Mouse (Mus musculus) Patski (cell line): ENCODE measurements around the gene Slc22a3. TPM values are rescaled to one million over a fixed set of nuclear protein-coding genes. Genes with fewer than 3 reads are reported as not detected.
A peak's percentile ranks its signal among the peaks of the same experiment; 100 is the strongest.

Experiments
- ATAC-seq: fragments of 100-300 bp; one replicate; pipeline ENCODE4 v1.8.0; 2021
- CTCF ChIA-PET: fragments of 350-600 bp; sonication (Branson Sonifier 250); formaldehyde crosslinking; loops from one replicate; lab custom pipeline; 2022; ENCODE audit warnings: inconsistent platforms; lab: Charles Lee
- POLR2A ChIA-PET: fragments of 350-600 bp; sonication (Branson Sonifier 250); formaldehyde crosslinking; loops from one replicate; lab custom pipeline; 2022; ENCODE audit warnings: antibody characterized with exemption, inconsistent platforms; lab: Charles Lee
- DNase-seq: peaks from one replicate; pipeline ENCODE4 v3.0.0-alpha.2; 2011; ENCODE audit warnings: low read depth, low spot score
- H3K27me3 ChIP-seq: fragments of 371-371 bp; one replicate; pipeline ENCODE4 v1.5.1; 2021
- CTCF ChIP-seq: fragments of 100-300 bp; IDR thresholded peaks from one replicate; pipeline ENCODE4 v1.5.1; 2021
- in situ Hi-C: fragments of 300-500 bp; cut with MboI; formaldehyde crosslinking; loops from 3 replicates; pipeline ENCODE4 v1.11.1; 2018; ENCODE audit warnings: low pct_unique_long_range_greater_than_20kb, mixed read lengths
- polyA plus RNA-seq: library from polyadenylated mRNA; unstranded; gene quantifications from one replicate; pipeline ENCODE4 v1.2.3, GENCODE M21; 2021

Slc22a3 gene
- polyA plus RNA-seq, 1 experiment from 2014 or later = not detected

DNA sequence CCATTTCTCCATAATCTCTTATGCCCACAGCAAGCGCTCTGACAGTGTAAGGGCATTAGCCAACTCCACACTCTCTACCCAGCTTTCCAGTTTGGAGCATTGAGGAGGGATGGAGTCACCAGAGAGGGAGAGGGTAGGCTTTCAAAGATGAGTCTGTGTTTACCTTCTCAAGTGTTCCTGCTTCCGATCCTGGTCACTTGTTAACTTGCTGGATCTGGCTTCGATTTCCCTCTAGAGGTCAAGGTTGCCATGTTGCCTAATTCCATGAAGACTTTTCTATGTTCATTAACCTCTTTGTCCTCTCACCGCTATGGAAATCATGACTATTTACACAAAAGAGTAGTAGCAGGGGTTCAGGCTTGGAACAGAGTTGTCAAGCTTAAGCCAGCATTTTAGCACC is 127.2 kb downstream of the Slc22a3 start:
- no peak for TF ChIP-seq CTCF
- DNase-seq = no peak
- ATAC-seq = no peak
- H3K27me3 ChIP-seq = peaks cover 6% of the 10 kb centered on the region
- ChIA-PET POLR2A (no interaction called here), CTCF (no interaction called here)
- in situ Hi-C loops = no loop called here

- ATAC-seq (no peak), DNase-seq (no peak)
- no peak for TF ChIP-seq CTCF
- POLR2A ChIA-PET = no interaction called here
- peaks cover 6% of the 10 kb centered on the region for H3K27me3 ChIP-seq
- CTCF ChIA-PET = interaction anchor here (1.3 kb wide), 1 partner anchor 16 kb away, joined by 4 read pairs; no protein-coding TSS in a partner anchor
- in situ Hi-C loops = no loop called here
These were observed 129.4 kb downstream of the Slc22a3 start, which contains the start of gene Plg for GRCm38 (mm10) chr17:12377981-12378705. Gene Plg, plus strand, starts transcription at chr17:12378608.

- no peak for DNase-seq
- POLR2A ChIA-PET = no interaction called here
These were observed 133.8 kb downstream of the Slc22a3 start for GRCm38 (mm10) chr17:12373601-12374144.

GRCm38 (mm10) chr17:12372021-12372420 is 135.5 kb downstream of the Slc22a3 start:
- H3K27me3 ChIP-seq = no peaks in the 10 kb centered on the region
- DNase-seq (peak; percentile 19), ATAC-seq (peak; percentile 55)
- in situ Hi-C loops = no loop called here
- ChIA-PET POLR2A (interaction anchor here (1.2 to 2.6 kb wide), 2 partner anchors 53 to 106 kb away, joined by 4 to 9 read pairs; partner anchors contain the start of gene Map3k4), CTCF (interaction anchor here (0.7 to 6.9 kb wide), 22 partner anchors 8 to 323 kb away, joined by 3 to 55 read pairs (median 3); partner anchors contain the start of genes Agpat4 and Map3k4)
- TF ChIP-seq CTCF = peak; percentile 94

More at GRCm38 (mm10) chr17:12373601-12374144, 133.8 kb downstream of the Slc22a3 start:
- in situ Hi-C loops = no loop called here
- no peak for TF ChIP-seq CTCF
- ATAC-seq = no peak
- CTCF ChIA-PET = interaction anchor here (0.9 to 1.0 kb wide), 2 partner anchors 188 to 337 kb away, joined by 3 to 4 read pairs; no protein-coding TSS in a partner anchor
- no peaks in the 10 kb centered on the region for H3K27me3 ChIP-seq

DNA sequence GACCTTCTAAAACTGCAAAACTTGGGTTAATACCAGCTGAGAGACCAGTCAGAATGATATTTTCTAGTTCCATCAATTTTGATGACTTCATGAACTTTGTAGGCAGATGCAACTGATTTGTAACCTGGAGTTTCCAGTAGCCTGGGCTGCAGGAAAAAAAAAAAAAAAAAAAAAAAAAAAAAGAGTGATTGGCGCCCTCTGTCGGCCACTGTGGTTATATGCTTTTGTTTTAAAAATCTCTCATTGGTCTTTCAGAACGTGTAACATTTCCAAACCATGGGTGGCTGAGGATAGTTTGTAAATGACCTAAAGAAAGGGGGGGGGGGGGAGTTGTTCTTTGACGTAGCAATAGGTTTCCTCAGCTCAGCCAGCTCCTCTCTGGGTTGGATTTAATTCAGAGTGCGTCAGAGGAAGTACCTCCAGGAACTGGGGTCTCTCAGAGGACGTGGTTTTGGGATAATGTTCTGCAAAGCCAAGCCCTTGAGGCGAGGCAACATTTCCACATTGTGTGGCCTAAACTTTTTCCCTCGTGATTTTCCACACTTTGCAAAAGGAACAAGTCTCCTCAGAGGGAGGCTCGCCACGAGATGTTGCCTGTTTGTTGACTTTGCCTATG is 136.1 kb downstream of the Slc22a3 start:
- ATAC-seq = no peak
- no peak for TF ChIP-seq CTCF
- DNase-seq = peak; percentile 33
- POLR2A ChIA-PET = interaction anchor here (1.2 to 2.6 kb wide), 2 partner anchors 53 to 106 kb away, joined by 4 to 9 read pairs; partner anchors contain the start of gene Map3k4
- no peaks in the 10 kb centered on the region for H3K27me3 ChIP-seq
- CTCF ChIA-PET = interaction anchor here (0.7 to 6.9 kb wide), 25 partner anchors 8 to 332 kb away, joined by 3 to 55 read pairs (median 3); partner anchors contain the start of genes Agpat4 and Map3k4
- in situ Hi-C loops = no loop called here

GRCm38 (mm10) chr17:12370289-12370688 is 137.2 kb downstream of the Slc22a3 start:
- no peaks in the 10 kb centered on the region for H3K27me3 ChIP-seq
- no peak for TF ChIP-seq CTCF
- in situ Hi-C loops = no loop called here
- DNase-seq (no peak), ATAC-seq (no peak)
- ChIA-PET POLR2A (interaction anchor here (0.7 to 2.6 kb wide), 2 partner anchors 52 to 70 kb away, joined by 4 to 9 read pairs; partner anchors contain the start of gene Map3k4), CTCF (interaction anchor here (0.8 to 6.9 kb wide), 9 partner anchors 20 to 331 kb away, joined by 3 to 55 read pairs (median 3); partner anchors contain the start of gene Map3k4)

- in situ Hi-C loops = loop anchor here (5.0 to 10.0 kb wide), 4 partner anchors 57 to 332 kb away; partner anchors contain the start of gene Agpat4
- no peak for TF ChIP-seq CTCF
- ATAC-seq = no peak
- POLR2A ChIA-PET = no interaction called here
- H3K27me3 ChIP-seq = no peaks in the 10 kb centered on the region
- DNase-seq = no peak
- CTCF ChIA-PET = interaction anchor here (0.6 to 6.9 kb wide), 6 partner anchors 51 to 330 kb away, joined by 3 to 55 read pairs (median 6); partner anchors contain the start of gene Map3k4
These were observed 138.1 kb downstream of the Slc22a3 start for GRCm38 (mm10) chr17:12369393-12369792.

Other genes with a start within 250 kb of the Slc22a3 start
- gene Map3k4, start 188.9 kb downstream of the Slc22a3 start, polyA plus RNA-seq = 49.3 TPM
- gene Plg, start 129.1 kb downstream of the Slc22a3 start, polyA plus RNA-seq = 0.06 TPM
- not detected for gene Slc22a2, start 76.4 kb upstream of the Slc22a3 start, polyA plus RNA-seq
- gene Slc22a1, start 168.1 kb upstream of the Slc22a3 start, polyA plus RNA-seq = not detected